Mouse (Mus musculus): ENCODE results near the gene March10. TPM values are rescaled to one million over a fixed set of nuclear protein-coding genes. Genes with fewer than 3 reads are reported as not detected.

March10 gene
- polyA plus RNA-seq (2012; rRNA removed): not detected in 2 replicates

DNA sequence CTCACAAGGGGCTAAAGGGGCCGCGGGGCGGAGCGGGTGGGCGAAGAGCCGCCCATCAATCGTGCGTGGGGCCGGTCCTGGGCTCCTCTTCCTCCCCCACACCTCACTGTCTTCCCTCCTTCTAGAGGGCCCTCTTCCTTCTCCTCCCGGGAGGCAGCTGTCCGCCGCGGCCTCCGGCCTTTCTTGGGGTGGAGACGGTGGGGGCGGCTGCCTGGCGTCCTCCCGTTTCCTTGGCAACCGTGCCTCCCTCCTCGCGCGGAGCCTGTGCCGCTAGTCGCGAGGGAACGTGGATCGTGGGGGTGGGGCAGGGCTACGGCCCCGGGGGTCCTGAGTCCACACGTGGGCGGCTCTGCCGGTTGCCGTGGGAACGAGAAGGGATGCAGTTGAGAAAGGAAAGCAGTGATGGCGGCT is at the start of gene March10:
Gene March10, minus strand, starts transcription at position 239 of the 411 bp plus-strand sequence.
- H3K4me3 ChIP-seq (ENCODE audit: low read depth, low read length): peak within 1 kb of the TSS; percentile 41
- no peaks in the 10 kb centered on the region for H3K36me3 ChIP-seq (ENCODE audit: control insufficient read depth, insufficient read depth, low read length)
- TF ChIP-seq CTCF (IDR thresholded peaks at IDR 0.05; ENCODE audit: extremely low read depth, insufficient read length, insufficient replicate concordance, low read depth, low read length) (no peak), POLR2A (IDR thresholded peaks at IDR 0.05; ENCODE audit: low read depth, low read length) (no peak)
- H3K4me1 ChIP-seq (ENCODE audit: control insufficient read depth, insufficient read depth, insufficient read length, low read length): peaks cover 3% of the 10 kb centered on the region; the same call in 1 of the 2 replicates
- H3K27ac ChIP-seq (ENCODE audit: insufficient read depth, low read depth, low read length): no peak within 1 kb of the TSS
- 14% methylated on average over 35 of the region's 35 CpGs for WGBS
- H3K27me3 ChIP-seq (ENCODE audit: control insufficient read depth, insufficient read depth, low read length): peaks cover 6% of the 10 kb centered on the region; the same call in 1 of the 2 replicates

DNA sequence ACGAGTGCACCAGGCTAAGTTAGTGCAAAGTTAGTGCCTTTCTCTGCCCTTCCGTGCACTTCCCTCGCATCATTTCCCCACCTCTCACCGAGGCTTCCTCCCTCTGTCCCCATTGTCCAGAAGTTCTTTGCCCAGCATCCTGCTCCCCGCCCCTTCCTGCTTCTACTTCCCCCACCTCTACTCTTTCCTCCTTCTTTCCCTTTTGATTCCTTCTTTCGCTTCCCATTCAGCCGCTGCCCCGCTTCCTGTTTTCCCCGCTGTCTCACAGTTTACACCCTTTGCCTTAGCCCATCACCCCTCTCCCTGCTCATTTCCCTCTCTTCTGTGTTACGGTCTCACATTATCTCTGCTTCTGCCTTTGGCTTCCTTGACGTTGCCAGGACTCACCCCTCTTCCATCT is 49.8 kb upstream of the March10 start:
- WGBS: 74% methylated on average over 11 of the region's 11 CpGs
- no peaks in the 10 kb centered on the region for H3K36me3 ChIP-seq (ENCODE audit: control insufficient read depth, insufficient read depth, low read length)
- TF ChIP-seq POLR2A (IDR thresholded peaks at IDR 0.05; ENCODE audit: low read depth, low read length): no peak
- H3K27me3 ChIP-seq (ENCODE audit: control insufficient read depth, insufficient read depth, low read length): no peaks in the 10 kb centered on the region
- H3K4me3 ChIP-seq (ENCODE audit: low read depth, low read length): no peak overlapping the region
- H3K27ac ChIP-seq (ENCODE audit: insufficient read depth, low read depth, low read length): no peak overlapping the region
- no peaks in the 10 kb centered on the region for H3K4me1 ChIP-seq (ENCODE audit: control insufficient read depth, insufficient read depth, insufficient read length, low read length)

DNA sequence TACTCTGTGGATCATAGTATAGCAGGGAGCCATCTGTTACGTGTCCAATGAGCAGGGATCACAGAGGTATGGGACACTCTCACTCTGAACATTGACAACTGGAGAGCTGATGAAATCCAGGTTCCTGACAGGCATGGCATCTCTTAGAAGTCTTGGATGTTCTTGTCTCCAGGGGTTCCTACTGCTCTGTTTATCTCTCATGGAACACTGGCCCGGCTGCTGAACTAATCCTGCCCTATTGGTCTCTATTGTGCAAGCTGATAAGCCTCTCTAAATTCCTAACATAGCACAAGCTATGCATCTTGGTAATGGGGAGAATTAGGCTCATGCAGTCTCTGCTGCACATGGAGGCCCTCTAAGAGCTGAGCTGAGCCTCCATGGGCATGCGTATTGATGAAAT is 48.5 kb upstream of the March10 start:
- Histone ChIP-seq H3K4me1 (ENCODE audit: control insufficient read depth, insufficient read depth, insufficient read length, low read length) (no peaks in the 10 kb centered on the region), H3K36me3 (ENCODE audit: control insufficient read depth, insufficient read depth, low read length) (no peaks in the 10 kb centered on the region), H3K27me3 (ENCODE audit: control insufficient read depth, insufficient read depth, low read length) (no peaks in the 10 kb centered on the region), H3K27ac (ENCODE audit: insufficient read depth, low read depth, low read length) (no peak overlapping the region), H3K4me3 (ENCODE audit: low read depth, low read length) (no peak overlapping the region)
- 60% methylated on average over 3 of the region's 3 CpGs for WGBS
- no peak for TF ChIP-seq POLR2A (IDR thresholded peaks at IDR 0.05; ENCODE audit: low read depth, low read length)
- no peak for TF ChIP-seq CTCF (IDR thresholded peaks at IDR 0.05; ENCODE audit: extremely low read depth, insufficient read length, insufficient replicate concordance, low read depth, low read length)

DNA sequence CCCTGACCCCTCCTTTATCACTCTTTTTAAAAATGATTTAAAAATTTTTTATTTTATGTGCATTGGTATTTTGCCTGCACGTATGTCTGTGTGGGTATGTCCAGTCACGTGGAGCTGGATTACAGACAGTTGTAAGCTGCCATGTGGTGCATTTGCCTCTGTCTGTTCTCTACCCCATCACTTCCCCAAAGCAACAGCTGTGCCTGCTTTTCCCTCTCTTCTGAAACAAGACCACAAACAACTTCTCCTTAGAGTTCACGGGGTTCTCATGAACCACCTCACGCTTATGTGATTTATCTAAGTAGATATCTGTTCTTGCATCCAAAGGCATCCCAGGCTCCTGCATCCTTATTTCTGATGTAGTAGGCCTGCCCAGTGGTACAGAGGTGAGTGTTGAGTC is 45.8 kb upstream of the March10 start:
- no peaks in the 10 kb centered on the region for H3K4me1 ChIP-seq (ENCODE audit: control insufficient read depth, insufficient read depth, insufficient read length, low read length)

DNA sequence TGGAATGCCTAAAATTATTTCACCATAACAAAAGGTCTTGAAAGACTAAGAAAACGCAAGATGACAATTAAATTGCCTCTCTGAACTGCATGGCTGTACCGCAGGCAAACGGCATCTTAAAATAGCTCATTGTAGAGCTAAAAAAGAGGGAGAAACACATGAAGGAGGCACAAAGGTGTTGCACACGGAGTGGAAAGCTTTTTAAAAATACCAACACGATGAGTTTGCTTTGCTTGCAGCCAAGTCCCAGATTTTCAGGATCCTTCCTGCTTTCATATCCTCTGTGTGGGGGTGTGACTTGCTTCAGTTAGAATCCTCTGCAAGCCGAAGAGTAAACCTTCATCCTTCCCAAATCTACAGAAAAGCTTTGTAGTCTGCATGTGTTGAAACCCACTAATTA is 41.0 kb upstream of the March10 start:
- Histone ChIP-seq H3K36me3 (ENCODE audit: control insufficient read depth, insufficient read depth, low read length) (no peaks in the 10 kb centered on the region), H3K27me3 (ENCODE audit: control insufficient read depth, insufficient read depth, low read length) (no peaks in the 10 kb centered on the region), H3K27ac (ENCODE audit: insufficient read depth, low read depth, low read length) (no peak overlapping the region), H3K4me1 (ENCODE audit: control insufficient read depth, insufficient read depth, insufficient read length, low read length) (peaks cover 9% of the 10 kb centered on the region; the same call in 1 of the 2 replicates), H3K4me3 (ENCODE audit: low read depth, low read length) (no peak overlapping the region)
- TF ChIP-seq CTCF (IDR thresholded peaks at IDR 0.05; ENCODE audit: extremely low read depth, insufficient read length, insufficient replicate concordance, low read depth, low read length) (no peak), POLR2A (IDR thresholded peaks at IDR 0.05; ENCODE audit: low read depth, low read length) (no peak)
- 81% methylated on average over 6 of the region's 6 CpGs for WGBS

More for the DNA sequence above, 45.8 kb upstream of the March10 start:
- H3K4me3 ChIP-seq (ENCODE audit: low read depth, low read length): no peak overlapping the region
- TF ChIP-seq CTCF (IDR thresholded peaks at IDR 0.05; ENCODE audit: extremely low read depth, insufficient read length, insufficient replicate concordance, low read depth, low read length): no peak
- no peak for TF ChIP-seq POLR2A (IDR thresholded peaks at IDR 0.05; ENCODE audit: low read depth, low read length)
- no peaks in the 10 kb centered on the region for H3K27me3 ChIP-seq (ENCODE audit: control insufficient read depth, insufficient read depth, low read length)
- no peak overlapping the region for H3K27ac ChIP-seq (ENCODE audit: insufficient read depth, low read depth, low read length)
- 80% methylated on average over 4 of the region's 4 CpGs for WGBS
- H3K36me3 ChIP-seq (ENCODE audit: control insufficient read depth, insufficient read depth, low read length): no peaks in the 10 kb centered on the region

DNA sequence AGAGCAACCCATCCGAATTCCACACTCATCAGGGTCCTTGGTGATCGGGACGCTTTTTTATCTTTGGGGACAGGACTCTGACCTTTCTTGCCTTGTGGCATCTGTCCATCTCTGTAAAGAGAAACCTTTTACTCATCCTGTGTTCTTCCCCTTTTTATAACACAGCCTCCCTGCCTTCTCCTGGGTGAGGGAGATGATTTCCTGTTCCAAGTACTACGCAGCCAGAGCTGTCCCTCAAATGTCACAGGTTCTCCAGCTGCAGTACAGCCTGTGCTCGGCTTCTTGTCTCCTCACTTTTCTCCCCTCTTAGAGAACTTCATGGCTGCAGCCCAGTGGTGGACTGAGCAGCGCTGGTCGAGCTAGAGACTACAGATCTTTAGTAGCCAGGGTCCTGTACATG is 40.1 kb upstream of the March10 start:
- Histone ChIP-seq H3K27ac (ENCODE audit: insufficient read depth, low read depth, low read length) (no peak overlapping the region), H3K4me3 (ENCODE audit: low read depth, low read length) (no peak overlapping the region), H3K27me3 (ENCODE audit: control insufficient read depth, insufficient read depth, low read length) (no peaks in the 10 kb centered on the region), H3K4me1 (ENCODE audit: control insufficient read depth, insufficient read depth, insufficient read length, low read length) (peaks cover 9% of the 10 kb centered on the region; the same call in 1 of the 2 replicates), H3K36me3 (ENCODE audit: control insufficient read depth, insufficient read depth, low read length) (no peaks in the 10 kb centered on the region)
- WGBS: 66% methylated on average over 7 of the region's 7 CpGs
- no peak for TF ChIP-seq CTCF (IDR thresholded peaks at IDR 0.05; ENCODE audit: extremely low read depth, insufficient read length, insufficient replicate concordance, low read depth, low read length)
- TF ChIP-seq POLR2A (IDR thresholded peaks at IDR 0.05; ENCODE audit: low read depth, low read length): no peak

DNA sequence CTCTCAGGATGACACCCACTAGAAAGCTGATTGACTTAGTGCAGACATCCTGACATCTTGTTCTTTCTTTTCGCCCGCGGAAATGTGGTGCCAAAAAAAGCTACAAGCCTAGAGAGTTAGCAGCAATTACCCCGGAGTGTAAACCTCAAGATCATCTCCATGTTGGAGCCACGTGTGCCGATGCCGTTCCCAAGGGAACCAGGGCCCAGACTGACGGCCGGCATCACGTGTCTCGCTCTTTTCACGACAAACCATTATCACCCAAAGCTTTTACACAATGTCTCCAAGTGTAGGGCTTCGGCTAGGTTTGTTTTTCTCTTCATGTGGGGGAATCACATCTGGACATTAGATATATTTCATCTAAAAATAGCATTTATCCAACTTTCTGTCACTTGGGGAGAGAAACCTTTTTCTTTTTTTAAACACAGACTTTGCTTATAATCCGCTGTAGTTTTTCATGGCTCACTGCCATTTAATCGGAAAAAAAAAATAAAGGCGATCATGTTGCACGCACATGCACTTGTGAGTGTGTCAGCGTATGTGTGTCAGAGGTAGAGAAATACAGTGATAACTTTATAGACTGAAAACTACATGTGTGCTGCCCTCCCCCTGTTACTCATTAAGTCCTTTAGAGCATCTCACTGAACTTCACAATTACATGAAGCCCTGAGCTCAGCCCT is 39.2 kb upstream of the March10 start:
- H3K27ac ChIP-seq (ENCODE audit: insufficient read depth, low read depth, low read length): no peak overlapping the region
- peaks cover 9% of the 10 kb centered on the region; the same call in 1 of the 2 replicates for H3K4me1 ChIP-seq (ENCODE audit: control insufficient read depth, insufficient read depth, insufficient read length, low read length)
- no peak overlapping the region for H3K4me3 ChIP-seq (ENCODE audit: low read depth, low read length)
- TF ChIP-seq POLR2A (IDR thresholded peaks at IDR 0.05; ENCODE audit: low read depth, low read length): no peak
- TF ChIP-seq CTCF (IDR thresholded peaks at IDR 0.05; ENCODE audit: extremely low read depth, insufficient read length, insufficient replicate concordance, low read depth, low read length): no peak
- 84% methylated on average over 18 of the region's 18 CpGs for WGBS
- no peaks in the 10 kb centered on the region for H3K36me3 ChIP-seq (ENCODE audit: control insufficient read depth, insufficient read depth, low read length)
- no peaks in the 10 kb centered on the region for H3K27me3 ChIP-seq (ENCODE audit: control insufficient read depth, insufficient read depth, low read length)

Data from small intestine, adult 2 months (tissue).